Mouse (Mus musculus) C2C12 (cell line): ENCODE data around the gene 9530077C05Rik.

ENCODE experiments used
- CEBPB ChIP-seq: IDR thresholded peaks from one replicate; pipeline ENCODE4 v1.6.1; 2011; ENCODE audit warnings: low read depth, mild to moderate bottlenecking, control low read depth, moderate library complexity
- CTCF ChIP-seq: IDR thresholded peaks from one replicate; pipeline ENCODE4 v1.5.1; 2011; ENCODE audit not compliant: control insufficient read depth, insufficient read depth, insufficient read length
- FOSL1 ChIP-seq: IDR thresholded peaks from one replicate; pipeline ENCODE4 v1.8.0; 2011; ENCODE audit warnings: mild to moderate bottlenecking, low read length; ENCODE audit not compliant: poor library complexity, insufficient read depth, severe bottlenecking
- MAX ChIP-seq: IDR thresholded peaks from one replicate; pipeline ENCODE4 v1.6.1; 2011; ENCODE audit warnings: mild to moderate bottlenecking, control low read depth
- MYOD1 ChIP-seq: IDR thresholded peaks from one replicate; pipeline ENCODE4 v1.6.1; 2011; ENCODE audit warnings: low read depth; ENCODE audit not compliant: control insufficient read depth, insufficient read length
- MYOG ChIP-seq: IDR thresholded peaks from one replicate; pipeline ENCODE4 v1.6.1; 2011; ENCODE audit not compliant: control insufficient read depth, insufficient read length; ENCODE audit errors: extremely low read depth
- USF1 ChIP-seq: IDR thresholded peaks from one replicate; pipeline ENCODE4 v1.6.1; 2011; ENCODE audit warnings: low read depth, mild to moderate bottlenecking, control low read depth, moderate library complexity

GRCm38 (mm10) chr9:22449209-22449608, 37.9 kb downstream of the 9530077C05Rik start:
- TF ChIP-seq CTCF (no peak), MAX (no peak), MYOG (no peak), CEBPB (no peak), USF1 (no peak), MYOD1 (no peak), FOSL1 (no peak)
